Mouse (Mus musculus) olfactory bulb, adult 2 months (tissue): Measurements from ENCODE around the gene Foxred2. TPM values are rescaled to one million over a fixed set of nuclear protein-coding genes. Genes with fewer than 3 reads are reported as not detected.

Source experiments
- H3K27ac ChIP-seq: fragments of 200-500 bp; 2 replicates; pipeline ENCODE4 v1.5.1; 2012; ENCODE audit warnings: low read depth, low read length; ENCODE audit not compliant: insufficient read depth
- H3K4me1 ChIP-seq: fragments of 200-500 bp; 2 replicates; pipeline ENCODE4 v1.6.1; 2012; ENCODE audit warnings: low read length; ENCODE audit not compliant: control insufficient read depth, insufficient read depth
- H3K4me3 ChIP-seq: fragments of 200-500 bp; 2 replicates; pipeline ENCODE4 v1.5.1; 2012; ENCODE audit warnings: mild to moderate bottlenecking, low read depth, low read length, moderate library complexity; ENCODE audit not compliant: insufficient read depth
- CTCF ChIP-seq: fragments of 200-500 bp; IDR thresholded peaks from 2 replicates; pipeline ENCODE4 v1.5.1; 2012; ENCODE audit warnings: low read depth, mild to moderate bottlenecking, low read length, moderate library complexity; ENCODE audit not compliant: insufficient read depth
- POLR2A ChIP-seq: fragments of 200-500 bp; IDR thresholded peaks from 2 replicates; pipeline ENCODE4 v1.6.1; 2012; ENCODE audit warnings: mild to moderate bottlenecking, low read depth, low read length, moderate library complexity; ENCODE audit not compliant: insufficient read depth
- whole genome bisulfite sequencing: fragments of 180-500 bp; shearing (Covaris S2); methylation state at CpG from one replicate; pipeline ENCODE4 v1.1.7; 2018; 5-methylcytosine and 5-hydroxymethylcytosine counted together
- polyA plus RNA-seq: library from polyadenylated mRNA; stranded (reverse); fragments of >200 nt; gene quantifications from 2 replicates; pipeline ENCODE4 v1.2.4, GENCODE M21; 2012; ENCODE audit warnings: low replicate concordance; ENCODE audit not compliant: missing spikeins, insufficient read depth, insufficient read length

Foxred2 gene
- polyA plus RNA-seq, result not detected in 2 replicates

DNA sequence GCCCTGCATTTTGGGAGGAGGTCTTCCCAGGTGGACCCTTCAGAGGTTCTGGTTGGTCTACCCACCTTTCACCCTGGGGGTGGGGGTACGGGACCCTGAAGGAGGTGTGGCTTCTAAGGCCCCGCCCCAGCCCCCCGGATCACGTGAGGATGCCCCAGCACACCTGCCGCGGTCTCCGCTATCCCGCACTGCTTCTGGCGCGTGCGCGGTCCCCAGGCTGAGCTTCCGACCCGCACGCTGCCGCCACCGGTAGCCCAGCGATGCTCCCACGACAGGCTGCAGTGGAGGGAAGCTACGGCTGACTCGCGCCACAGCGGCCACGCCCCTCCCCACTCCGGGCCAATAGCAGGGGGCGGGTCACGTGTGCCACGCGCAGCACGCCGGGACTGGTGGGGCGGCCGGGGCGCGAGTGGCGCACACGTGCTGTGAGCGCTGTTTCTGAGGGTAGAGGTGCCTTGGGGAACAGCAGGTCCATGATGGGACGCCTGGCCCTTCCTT, at the start of gene Foxred2:
Gene Foxred2, minus strand, starts transcription at position 319 of the 498 bp plus-strand sequence.
- TF ChIP-seq POLR2A, result peak; percentile 44; the same call in 1 of the 2 replicates
- TF ChIP-seq CTCF, result no peak
- H3K27ac ChIP-seq, result no peak within 1 kb of the TSS
- peaks cover 8% of the 10 kb centered on the region for H3K4me1 ChIP-seq
- peak within 1 kb of the TSS; percentile 59 for H3K4me3 ChIP-seq
- WGBS, result under 1% methylated on average over 39 of the region's 39 CpGs

GRCm38 (mm10) chr15:78003929-78004328, 47.4 kb upstream of the Foxred2 start:
- Histone ChIP-seq H3K27ac (no peak overlapping the region), H3K4me1 (peaks cover 15% of the 10 kb centered on the region), H3K4me3 (no peak overlapping the region)
- WGBS, result 61% methylated on average over 9 of the region's 9 CpGs
- TF ChIP-seq POLR2A, result no peak
- no peak for TF ChIP-seq CTCF

GRCm38 (mm10) chr15:78001400-78001799, 44.9 kb upstream of the Foxred2 start:
- H3K4me1 ChIP-seq, result peaks cover 15% of the 10 kb centered on the region
- TF ChIP-seq CTCF (no peak), POLR2A (no peak)
- no peak overlapping the region for H3K4me3 ChIP-seq
- 45% methylated on average over 5 of the region's 5 CpGs for WGBS
- no peak overlapping the region for H3K27ac ChIP-seq

GRCm38 (mm10) chr15:77988541-77988940, 32.0 kb upstream of the Foxred2 start:
- TF ChIP-seq POLR2A, result no peak
- no peak for TF ChIP-seq CTCF
- 56% methylated on average over 5 of the region's 5 CpGs for WGBS
- H3K4me3 ChIP-seq, result no peak overlapping the region

GRCm38 (mm10) chr15:77983391-77983790, 26.9 kb upstream of the Foxred2 start:
- Histone ChIP-seq H3K4me1 (peaks cover 14% of the 10 kb centered on the region), H3K27ac (no peak overlapping the region), H3K4me3 (no peak overlapping the region)
- 56% methylated on average over 3 of the region's 3 CpGs for WGBS
- TF ChIP-seq CTCF, result no peak
- TF ChIP-seq POLR2A, result no peak

More at GRCm38 (mm10) chr15:77988541-77988940, 32.0 kb upstream of the Foxred2 start:
- Histone ChIP-seq H3K27ac (no peak overlapping the region), H3K4me1 (peaks cover 9% of the 10 kb centered on the region)

- 21% methylated on average over 18 of the region's 18 CpGs for WGBS
- TF ChIP-seq CTCF (peak; percentile 64), POLR2A (no peak)
- Histone ChIP-seq H3K4me3 (no peak overlapping the region), H3K27ac (no peak overlapping the region), H3K4me1 (peaks cover 14% of the 10 kb centered on the region)
Observed at GRCm38 (mm10) chr15:77982195-77982939, 25.8 kb upstream of the Foxred2 start.

GRCm38 (mm10) chr15:77981181-77981680, 24.7 kb upstream of the Foxred2 start:
- 66% methylated on average over 5 of the region's 5 CpGs for WGBS
- TF ChIP-seq POLR2A (no peak), CTCF (no peak)
- H3K27ac ChIP-seq, result no peak overlapping the region

DNA sequence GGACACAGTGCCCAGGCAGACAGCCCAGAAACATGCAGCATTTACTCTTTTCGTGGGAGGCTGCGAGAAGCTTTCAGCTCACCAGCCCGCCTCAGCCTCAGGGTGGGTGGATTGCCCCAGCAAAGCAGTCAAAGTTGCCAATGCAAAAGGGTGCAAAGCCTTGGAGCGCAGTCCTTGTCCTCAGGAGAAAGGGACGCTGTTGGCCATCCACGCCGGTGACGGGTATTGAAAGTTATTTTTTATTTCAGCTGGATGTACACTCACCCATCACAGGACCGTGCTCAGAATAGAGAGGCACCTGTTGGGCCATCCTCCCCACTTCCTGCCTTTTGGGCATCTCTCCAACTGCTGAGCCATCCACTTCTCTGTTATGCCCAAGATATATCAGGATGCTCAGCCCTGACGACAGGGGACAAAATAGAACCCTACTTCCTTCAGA, 22.9 kb upstream of the Foxred2 start:
- no peak overlapping the region for H3K4me3 ChIP-seq
- WGBS, result 71% methylated on average over 10 of the region's 10 CpGs
- H3K27ac ChIP-seq, result no peak overlapping the region
- TF ChIP-seq POLR2A (no peak), CTCF (no peak)
- peaks cover 11% of the 10 kb centered on the region for H3K4me1 ChIP-seq

More at GRCm38 (mm10) chr15:77981181-77981680, 24.7 kb upstream of the Foxred2 start:
- Histone ChIP-seq H3K4me3 (no peak overlapping the region), H3K4me1 (peaks cover 14% of the 10 kb centered on the region)

- Histone ChIP-seq H3K4me1 (peaks cover 4% of the 10 kb centered on the region), H3K27ac (no peak overlapping the region), H3K4me3 (no peak overlapping the region)
- TF ChIP-seq POLR2A (no peak), CTCF (no peak)
- WGBS, result 56% methylated on average over 3 of the region's 3 CpGs
Observed at GRCm38 (mm10) chr15:77977663-77978062, 21.1 kb upstream of the Foxred2 start.
